Mouse (Mus musculus): ENCODE measurements around the gene Tmem199. TPM values are rescaled to one million over a fixed set of nuclear protein-coding genes. Genes with fewer than 3 reads are reported as not detected.

Gene Tmem199
- polyA plus RNA-seq, 1 experiment from 2014 or later = 17.2 TPM

DNA sequence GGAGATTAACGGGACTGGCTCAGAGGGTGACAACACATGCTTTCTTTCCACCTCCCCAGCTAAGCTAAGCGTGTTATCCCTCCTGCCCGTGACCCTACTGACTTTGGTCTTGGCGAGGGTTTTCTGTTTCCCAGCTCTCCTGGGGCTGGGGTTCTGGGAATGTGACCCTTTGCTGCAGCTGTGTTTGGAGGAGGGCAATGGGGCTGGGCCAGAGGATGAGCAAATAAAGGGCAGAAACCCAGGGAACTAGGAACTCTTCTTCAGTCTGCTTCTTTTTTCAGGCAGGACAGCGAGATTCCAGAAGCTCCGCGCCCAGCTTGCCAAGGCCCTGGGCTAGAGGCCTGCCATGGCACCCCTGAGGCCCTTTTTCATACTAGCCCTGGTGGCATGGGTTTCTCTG is 13.0 kb downstream of the Tmem199 start, which contains the start of gene Vtn:
Gene Vtn, plus strand, starts transcription at position 88 of the 400 bp plus-strand sequence.
- peak; percentile 57 for ATAC-seq (ENCODE audit: low read depth)
- Histone ChIP-seq H3K9ac (ENCODE audit: low read depth, low read length) (peak within 1 kb of the TSS; percentile 50), H3K4me1 (ENCODE audit: control insufficient read depth, low read depth, low read length) (peaks cover 13% of the 10 kb centered on the region), H3K4me3 (ENCODE audit: low read depth, low read length) (peak within 1 kb of the TSS; percentile 56), H3K4me2 (ENCODE audit: low read depth, low read length) (peak within 1 kb of the TSS; percentile 57), H3K36me3 (ENCODE audit: control insufficient read depth, insufficient read depth) (no peaks in the 10 kb centered on the region), H3K9me3 (replicated peaks; ENCODE audit: control insufficient read depth, low read length) (no peaks in the 10 kb centered on the region), H3K27me3 (ENCODE audit: control insufficient read depth, insufficient read depth, low read depth, low read length) (peaks cover 49% of the 10 kb centered on the region), H3K27ac (ENCODE audit: low read length) (peak within 1 kb of the TSS; percentile 77)
- 50% methylated on average over 7 of the region's 7 CpGs for WGBS (ENCODE audit: insufficient replicate concordance)

DNA sequence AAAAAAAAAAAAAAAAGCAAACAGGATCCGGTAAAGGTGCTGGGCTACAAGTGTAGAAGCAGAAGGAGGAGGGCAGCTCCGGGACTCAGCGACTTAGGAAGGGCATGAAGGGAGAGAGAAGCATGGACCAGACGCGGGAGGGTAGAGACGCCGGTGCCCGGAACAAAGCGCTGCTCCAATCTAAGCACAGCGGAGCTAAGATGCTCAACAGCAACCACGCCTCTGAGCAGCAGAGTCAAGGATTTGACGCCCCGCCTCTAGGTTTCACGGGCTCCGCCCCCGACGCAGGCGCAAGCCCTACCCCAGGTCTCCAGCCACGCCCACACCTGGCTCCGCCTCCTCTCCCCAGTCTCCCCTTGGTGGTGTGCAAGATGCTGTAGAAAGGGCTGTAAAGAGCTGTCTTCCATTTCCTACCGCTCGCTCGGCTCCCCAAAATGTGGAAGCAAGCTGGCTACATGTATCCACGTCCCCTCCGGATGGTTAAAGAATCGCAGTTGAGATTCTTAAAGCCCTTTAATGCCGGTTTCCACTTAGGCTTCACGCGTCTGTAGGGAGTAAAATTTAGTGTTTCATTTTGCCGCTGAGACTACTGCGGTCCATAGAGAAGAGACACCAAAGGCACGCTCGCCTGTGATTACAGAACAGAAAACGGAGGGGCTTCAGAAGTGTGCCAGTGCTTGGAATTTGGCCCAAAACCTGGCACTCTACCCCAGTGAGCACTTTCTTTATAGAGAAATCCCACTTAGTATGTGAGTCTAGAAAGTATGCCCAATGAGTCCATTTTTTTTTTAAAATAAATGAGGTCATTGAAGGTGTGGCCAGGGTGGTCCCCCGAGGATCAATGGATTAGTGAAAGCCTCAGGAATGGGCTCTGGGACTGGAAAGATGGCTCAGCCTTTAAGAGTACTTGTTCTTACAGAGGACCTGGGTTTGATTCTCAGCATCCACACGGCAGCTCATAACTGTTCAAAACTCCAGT is 14.1 kb downstream of the Tmem199 start, which contains the start of gene Sarm1:
Gene Sarm1, minus strand, starts transcription at position 211 of the 979 bp plus-strand sequence.
- 2% methylated on average over 36 of the region's 36 CpGs for WGBS (ENCODE audit: insufficient replicate concordance)
- Histone ChIP-seq H3K27me3 (ENCODE audit: control insufficient read depth, insufficient read depth, low read depth, low read length) (peaks cover 49% of the 10 kb centered on the region), H3K27ac (ENCODE audit: low read length) (peak within 1 kb of the TSS; percentile 77), H3K9me3 (replicated peaks; ENCODE audit: control insufficient read depth, low read length) (no peaks in the 10 kb centered on the region), H3K4me3 (ENCODE audit: low read depth, low read length) (peak within 1 kb of the TSS; percentile 53), H3K9ac (ENCODE audit: low read depth, low read length) (no peak within 1 kb of the TSS; the same call in 1 of the 2 replicates), H3K4me2 (ENCODE audit: low read depth, low read length) (peak within 1 kb of the TSS; percentile 57), H3K4me1 (ENCODE audit: control insufficient read depth, low read depth, low read length) (peaks cover 13% of the 10 kb centered on the region), H3K36me3 (ENCODE audit: control insufficient read depth, insufficient read depth) (no peaks in the 10 kb centered on the region)
- peak; percentile 78 for ATAC-seq (ENCODE audit: low read depth)

- Histone ChIP-seq H3K36me3 (ENCODE audit: control insufficient read depth, insufficient read depth) (no peaks in the 10 kb centered on the region), H3K9me3 (replicated peaks; ENCODE audit: control insufficient read depth, low read length) (no peaks in the 10 kb centered on the region), H3K9ac (ENCODE audit: low read depth, low read length) (no peak overlapping the region), H3K4me2 (ENCODE audit: low read depth, low read length) (peak overlapping the region; percentile 57), H3K4me1 (ENCODE audit: control insufficient read depth, low read depth, low read length) (peaks cover 13% of the 10 kb centered on the region), H3K4me3 (ENCODE audit: low read depth, low read length) (peak overlapping the region; percentile 53), H3K27ac (ENCODE audit: low read length) (no peak overlapping the region), H3K27me3 (ENCODE audit: control insufficient read depth, insufficient read depth, low read depth, low read length) (peaks cover 49% of the 10 kb centered on the region)
- no peak for ATAC-seq (ENCODE audit: low read depth)
- WGBS (ENCODE audit: insufficient replicate concordance) = 3% methylated on average over 44 of the region's 44 CpGs
Observed at GRCm38 (mm10) chr11:78497071-78497541, 14.9 kb downstream of the Tmem199 start.

- WGBS (ENCODE audit: insufficient replicate concordance) = 5% methylated on average over 6 of the region's 6 CpGs
- H3K27ac ChIP-seq (ENCODE audit: low read length) = no peak overlapping the region
- peaks cover 13% of the 10 kb centered on the region for H3K4me1 ChIP-seq (ENCODE audit: control insufficient read depth, low read depth, low read length)
- no peak overlapping the region for H3K4me3 ChIP-seq (ENCODE audit: low read depth, low read length)
- no peak overlapping the region for H3K4me2 ChIP-seq (ENCODE audit: low read depth, low read length)
- no peak overlapping the region for H3K9ac ChIP-seq (ENCODE audit: low read depth, low read length)
- peaks cover 57% of the 10 kb centered on the region for H3K27me3 ChIP-seq (ENCODE audit: control insufficient read depth, insufficient read depth, low read depth, low read length)
- no peaks in the 10 kb centered on the region for H3K36me3 ChIP-seq (ENCODE audit: control insufficient read depth, insufficient read depth)
- ATAC-seq (ENCODE audit: low read depth) = no peak
- H3K9me3 ChIP-seq (replicated peaks; ENCODE audit: control insufficient read depth, low read length) = no peaks in the 10 kb centered on the region
Observed at GRCm38 (mm10) chr11:78495904-78496303, 16.1 kb downstream of the Tmem199 start.

GRCm38 (mm10) chr11:78490781-78491241 is 21.2 kb downstream of the Tmem199 start:
- 12% methylated on average over 48 of the region's 48 CpGs for WGBS (ENCODE audit: insufficient replicate concordance)
- Histone ChIP-seq H3K36me3 (ENCODE audit: control insufficient read depth, insufficient read depth) (no peaks in the 10 kb centered on the region), H3K9me3 (replicated peaks; ENCODE audit: control insufficient read depth, low read length) (no peaks in the 10 kb centered on the region), H3K27me3 (ENCODE audit: control insufficient read depth, insufficient read depth, low read depth, low read length) (peaks cover 65% of the 10 kb centered on the region), H3K9ac (ENCODE audit: low read depth, low read length) (no peak overlapping the region), H3K4me1 (ENCODE audit: control insufficient read depth, low read depth, low read length) (no peaks in the 10 kb centered on the region), H3K27ac (ENCODE audit: low read length) (no peak overlapping the region), H3K4me3 (ENCODE audit: low read depth, low read length) (0 out of 2 replicates have a peak overlapping the region, but pooled peaks have one; percentile 18), H3K4me2 (ENCODE audit: low read depth, low read length) (peak overlapping the region; percentile 41)
- ATAC-seq (ENCODE audit: low read depth) = peak; percentile 37; the same call in 1 of the 2 replicates

DNA sequence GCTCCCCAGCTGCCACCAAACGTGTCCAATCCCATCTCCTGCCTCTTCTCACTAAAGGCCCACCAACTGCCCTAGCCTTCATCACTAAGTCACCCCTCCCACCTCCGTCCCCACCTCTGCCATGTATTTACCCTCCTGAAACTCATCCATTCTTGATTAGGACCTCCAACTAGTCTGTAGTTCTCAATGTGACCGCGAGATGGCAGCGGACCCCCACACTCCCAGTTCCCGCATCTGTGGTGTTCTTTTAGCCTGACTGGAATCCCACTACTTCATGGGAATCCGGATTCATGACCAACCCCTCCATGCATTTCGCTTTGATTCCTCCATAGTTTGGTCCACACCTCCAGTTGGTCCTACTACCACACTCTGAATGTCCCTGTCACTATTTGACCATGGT is 23.8 kb downstream of the Tmem199 start:
- ATAC-seq (ENCODE audit: low read depth) = no peak
- Histone ChIP-seq H3K27ac (ENCODE audit: low read length) (no peak overlapping the region), H3K4me3 (ENCODE audit: low read depth, low read length) (no peak overlapping the region), H3K9ac (ENCODE audit: low read depth, low read length) (no peak overlapping the region), H3K4me2 (ENCODE audit: low read depth, low read length) (no peak overlapping the region), H3K4me1 (ENCODE audit: control insufficient read depth, low read depth, low read length) (no peaks in the 10 kb centered on the region), H3K36me3 (ENCODE audit: control insufficient read depth, insufficient read depth) (no peaks in the 10 kb centered on the region), H3K9me3 (replicated peaks; ENCODE audit: control insufficient read depth, low read length) (no peaks in the 10 kb centered on the region), H3K27me3 (ENCODE audit: control insufficient read depth, insufficient read depth, low read depth, low read length) (peaks cover 52% of the 10 kb centered on the region)
- WGBS (ENCODE audit: insufficient replicate concordance) = 2% methylated on average over 8 of the region's 8 CpGs

- no peaks in the 10 kb centered on the region for H3K4me1 ChIP-seq (ENCODE audit: control insufficient read depth, low read depth, low read length)
- no peak overlapping the region for H3K9ac ChIP-seq (ENCODE audit: low read depth, low read length)
- no peak overlapping the region for H3K4me2 ChIP-seq (ENCODE audit: low read depth, low read length)
- H3K27ac ChIP-seq (ENCODE audit: low read length) = no peak overlapping the region
- WGBS (ENCODE audit: insufficient replicate concordance) = 40% methylated on average over 7 of the region's 7 CpGs
- ATAC-seq (ENCODE audit: low read depth) = no peak
- peaks cover 21% of the 10 kb centered on the region for H3K27me3 ChIP-seq (ENCODE audit: control insufficient read depth, insufficient read depth, low read depth, low read length)
- H3K36me3 ChIP-seq (ENCODE audit: control insufficient read depth, insufficient read depth) = no peaks in the 10 kb centered on the region
- H3K4me3 ChIP-seq (ENCODE audit: low read depth, low read length) = no peak overlapping the region
- no peaks in the 10 kb centered on the region for H3K9me3 ChIP-seq (replicated peaks; ENCODE audit: control insufficient read depth, low read length)
Observed at GRCm38 (mm10) chr11:78483639-78484038, 28.3 kb downstream of the Tmem199 start.

- 25% methylated on average over 3 of the region's 3 CpGs for WGBS (ENCODE audit: insufficient replicate concordance)
- no peak for ATAC-seq (ENCODE audit: low read depth)
- no peak overlapping the region for H3K4me3 ChIP-seq (ENCODE audit: low read depth, low read length)
Observed at GRCm38 (mm10) chr11:78475289-78475688, 36.7 kb downstream of the Tmem199 start.

More at GRCm38 (mm10) chr11:78475289-78475688, 36.7 kb downstream of the Tmem199 start:
- Histone ChIP-seq H3K27ac (ENCODE audit: low read length) (no peak overlapping the region), H3K36me3 (ENCODE audit: control insufficient read depth, insufficient read depth) (no peaks in the 10 kb centered on the region), H3K9ac (ENCODE audit: low read depth, low read length) (no peak overlapping the region), H3K4me2 (ENCODE audit: low read depth, low read length) (no peak overlapping the region), H3K4me1 (ENCODE audit: control insufficient read depth, low read depth, low read length) (no peaks in the 10 kb centered on the region), H3K27me3 (ENCODE audit: control insufficient read depth, insufficient read depth, low read depth, low read length) (no peaks in the 10 kb centered on the region), H3K9me3 (replicated peaks; ENCODE audit: control insufficient read depth, low read length) (no peaks in the 10 kb centered on the region)

Measured in liver, embryonic 16.5 days (tissue).